Comparison of ENCODE assay signal across 23 mouse cellular contexts in the genomic region with DNA sequence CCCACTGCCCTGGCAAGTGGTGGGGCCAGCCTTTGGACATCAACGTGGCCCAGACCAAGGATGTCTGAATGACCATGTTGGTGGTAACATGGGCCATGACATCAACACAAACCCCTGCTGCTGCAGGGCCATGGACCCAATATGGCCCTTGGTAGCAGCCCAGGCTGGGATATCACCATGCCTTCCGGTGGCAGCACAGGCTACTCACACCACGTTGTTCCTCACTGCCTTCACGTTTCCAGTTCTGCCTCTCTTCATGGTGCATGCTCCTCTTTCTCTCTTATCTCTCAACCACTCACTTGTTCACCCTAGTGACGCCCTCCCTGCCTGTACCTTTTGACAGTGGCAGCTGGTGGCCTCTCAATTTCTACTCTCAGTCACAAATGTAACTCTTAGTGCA. TPM values are rescaled to one million over a fixed set of nuclear protein-coding genes. Genes with fewer than 3 reads are reported as not detected.
"Had no signal": no experiment of that assay in that cellular context is flagged by ENCODE, and none has a peak within 500 bp of the region (broad histone marks: within the 10 kb centered on the region; RNA-seq: fewer than 3 reads in every experiment).

No protein-coding gene starts in this region.

- H3K4me2 ChIP-seq: intestine, embryonic 15.5 days; kidney, embryonic 15.5 days; limb, embryonic 15.5 days; lung, embryonic 15.5 days; midbrain, embryonic 11.5 days; midbrain, embryonic 15.5 days; neural tube, embryonic 12.5 days; stomach, embryonic 15.5 days had no signal

- H3K9me3 ChIP-seq: intestine, embryonic 15.5 days; kidney, embryonic 15.5 days; limb, embryonic 15.5 days; lung, embryonic 15.5 days; midbrain, embryonic 15.5 days; neural tube, embryonic 12.5 days; stomach, embryonic 15.5 days had no signal

- H3K27ac ChIP-seq: intestine, embryonic 15.5 days; kidney, embryonic 15.5 days; left cerebral cortex, adult 2 months; limb, embryonic 15.5 days; lung, embryonic 15.5 days; macrophage; midbrain, embryonic 15.5 days; neural tube, embryonic 12.5 days; stomach, embryonic 15.5 days had no signal

- H3K36me3 ChIP-seq: intestine, embryonic 15.5 days; kidney, embryonic 15.5 days; limb, embryonic 15.5 days; lung, embryonic 15.5 days; midbrain, embryonic 15.5 days; neural tube, embryonic 12.5 days; stomach, embryonic 15.5 days had no signal

- H3K4me3 ChIP-seq: intestine, embryonic 15.5 days; kidney, embryonic 15.5 days; left cerebral cortex, adult 2 months; limb, embryonic 15.5 days; lung, embryonic 15.5 days; midbrain, embryonic 15.5 days; neural tube, embryonic 12.5 days; stomach, embryonic 15.5 days had no signal

- ATAC-seq: intestine, embryonic 15.5 days; midbrain, embryonic 15.5 days had no signal

- H3K27me3 ChIP-seq: intestine, embryonic 15.5 days; kidney, embryonic 15.5 days; limb, embryonic 15.5 days; midbrain, embryonic 15.5 days; neural tube, embryonic 12.5 days; stomach, embryonic 15.5 days had no signal

- H3K9ac ChIP-seq: intestine, embryonic 15.5 days; kidney, embryonic 15.5 days; limb, embryonic 15.5 days; lung, embryonic 15.5 days; midbrain, embryonic 15.5 days; neural tube, embryonic 12.5 days; stomach, embryonic 15.5 days had no signal

- H3K4me1 ChIP-seq: intestine, embryonic 15.5 days; kidney, embryonic 15.5 days; limb, embryonic 15.5 days; lung, embryonic 15.5 days; midbrain, embryonic 15.5 days; neural tube, embryonic 12.5 days; stomach, embryonic 15.5 days had no signal

- DNase-seq: kidney, adult 18-20 months; kidney, postnatal 14 days; lung, postnatal 14 days; right cerebral cortex, postnatal 14 days; thymus, adult 2 months; thymus, postnatal 25 days had no signal

RNA-seq across cellular contexts. Expression of a gene that starts 15.4 kb away (rescaled TPM):
- total RNA-seq: layer of hippocampus, postnatal 25 days; left cerebral cortex, adult 2 months; left cerebral cortex, postnatal 14 days; monocyte, adult 5-6 weeks; neutrophil, adult 5-6 weeks had no signal
- polyA plus RNA-seq: intestine, embryonic 15.5 days; kidney, embryonic 15.5 days; limb, embryonic 11.5 days; limb, embryonic 15.5 days; lung, embryonic 15.5 days; macrophage; spleen, adult 2 months; stomach, embryonic 15.5 days; thymus, adult 2 months; urinary bladder, adult 2 months had no signal

RNA-seq across cellular contexts. Expression of a gene that starts 53.4 kb away (rescaled TPM):
- total RNA-seq: monocyte, adult 5-6 weeks; neutrophil, adult 5-6 weeks had no signal
- polyA plus RNA-seq: limb, embryonic 11.5 days; macrophage had no signal

RNA-seq across cellular contexts. Expression of a gene that starts 53.8 kb away (rescaled TPM):
- total RNA-seq: monocyte, adult 5-6 weeks; neutrophil, adult 5-6 weeks had no signal
- polyA plus RNA-seq: macrophage; spleen, adult 2 months; thymus, adult 2 months had no signal

RNA-seq across cellular contexts. Expression of a gene that starts 53.8 kb away (rescaled TPM):
- total RNA-seq: monocyte, adult 5-6 weeks; neutrophil, adult 5-6 weeks had no signal
- polyA plus RNA-seq: macrophage; spleen, adult 2 months; thymus, adult 2 months had no signal
